Mouse (Mus musculus) ovary, postnatal 36 days (tissue): ENCODE data around the gene Gm14525.
"Not testable (repeated sequence)": the region's sequence is repeated elsewhere in the genome, so short reads cannot be mapped to it uniquely, and the experiment has no call there.

Experiments used
- DNase-seq: peaks from one replicate; pipeline ENCODE4 v3.0.0; 2022; ENCODE audit warnings: low spot score, mixed read lengths

The Gm14525 gene

GRCm38 (mm10) chrX:26702538-26702937 is at the start of gene Gm14525:
Gene Gm14525, minus strand, starts transcription at chrX:26702638.
- DNase-seq, result not testable (repeated sequence)
